Mouse (Mus musculus): ENCODE measurements at regions not wholly inside any gene's neighbourhood (a gene's known extent, or its start where the extent isn't known, plus 50 kb on each side); places are given as distances from the start of the nearest gene placed in this dataset.

DNA sequence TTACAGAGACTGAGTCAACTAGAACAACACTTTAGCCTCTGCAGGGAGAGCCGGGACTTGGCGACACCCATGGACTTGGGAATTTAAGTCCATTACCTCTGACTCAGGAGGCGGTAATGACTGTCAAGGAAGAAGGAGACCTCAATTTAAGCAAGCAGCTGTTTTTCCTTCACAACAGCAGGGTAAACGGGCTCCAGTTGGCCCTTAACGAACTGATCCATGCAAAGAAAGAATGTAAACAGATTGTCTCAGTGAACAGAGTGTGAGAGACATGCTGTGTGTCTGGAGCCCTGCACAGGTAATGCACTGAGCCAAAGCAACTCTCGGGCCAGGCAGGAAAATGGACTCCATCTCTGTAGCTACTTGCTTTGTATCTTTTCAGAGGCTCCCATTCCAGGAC is 98.5 kb upstream of the Maf start:
- TF ChIP-seq GATA1 (IDR thresholded peaks at IDR 0.05; ENCODE audit: borderline replicate concordance, low read length) (no peak), FLI1 (IDR thresholded peaks at IDR 0.05; ENCODE audit: low read length) (no peak)
